Mouse (Mus musculus) olfactory bulb, adult 2 months (tissue): Measurements from ENCODE around the gene Apba1.

Experiments
- CTCF ChIP-seq: fragments of 200-500 bp; IDR thresholded peaks from 2 replicates; pipeline ENCODE4 v1.5.1; 2012; ENCODE audit warnings: low read depth, mild to moderate bottlenecking, low read length, moderate library complexity; ENCODE audit not compliant: insufficient read depth
- POLR2A ChIP-seq: fragments of 200-500 bp; IDR thresholded peaks from 2 replicates; pipeline ENCODE4 v1.6.1; 2012; ENCODE audit warnings: mild to moderate bottlenecking, low read depth, low read length, moderate library complexity; ENCODE audit not compliant: insufficient read depth

GRCm38 (mm10) chr19:23826251-23826650, 67.6 kb downstream of the Apba1 start:
- TF ChIP-seq POLR2A (no peak), CTCF (no peak)
